Mouse (Mus musculus) thymus, postnatal 36 days (tissue): ENCODE measurements around the gene Il11.
A peak's percentile ranks its signal among the peaks of the same experiment; 100 is the strongest.
"Not testable (repeated sequence)": the region's sequence is repeated elsewhere in the genome, so short reads cannot be mapped to it uniquely, and the experiment has no call there.

Source experiments
- DNase-seq, 2 experiments: peaks; one replicate each; pipeline ENCODE4 v3.0.0; 2022; ENCODE audit warnings: mixed read lengths in 2 of 2

Gene Il11

DNA sequence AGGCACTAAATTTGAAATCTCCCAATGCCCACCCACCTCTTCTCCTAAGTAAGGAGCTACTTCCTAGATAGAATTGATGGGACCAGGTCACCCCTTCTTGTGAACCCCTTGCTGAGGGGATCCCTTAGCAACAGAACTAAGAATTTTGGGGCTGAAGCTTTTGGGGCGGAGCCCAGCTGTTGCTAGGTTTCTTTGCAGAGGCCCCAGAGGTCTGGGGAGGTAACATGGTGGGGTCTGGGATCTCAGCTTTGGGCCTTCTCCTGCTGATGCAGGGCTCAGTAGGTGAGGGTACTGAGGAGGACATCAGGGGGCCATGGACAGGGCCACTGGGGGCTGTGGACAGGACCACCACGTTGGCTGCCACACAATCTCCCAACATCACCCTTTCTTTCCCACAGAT, at the start of gene Il11, which contains the start of gene Tmem190:
TSS of gene Il11 (minus strand) at position 101 of the 400 bp plus-strand sequence.
TSS of gene Tmem190 (plus strand) at position 179 of the 400 bp plus-strand sequence.
- no peak for DNase-seq

DNA sequence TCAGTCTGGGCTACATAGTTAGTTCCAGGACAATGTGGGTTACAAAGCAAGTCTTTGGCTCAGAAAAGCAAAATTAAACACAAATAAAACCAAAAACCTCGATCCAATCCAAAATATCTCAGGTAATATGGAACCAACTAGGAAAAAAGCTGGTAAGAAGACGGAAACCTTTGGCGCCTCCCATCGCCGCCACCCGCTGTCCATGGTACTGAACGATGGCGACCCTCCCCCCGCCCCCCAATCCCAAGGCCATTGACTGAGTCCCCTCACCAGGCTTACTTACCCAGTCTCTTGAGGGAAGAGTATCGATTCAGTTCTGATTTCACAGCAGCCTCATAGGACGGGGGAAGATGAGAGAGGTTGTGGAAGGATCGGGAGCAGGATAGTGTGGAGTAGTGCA, 47.8 kb upstream of the Il11 start:
- DNase-seq, result no peak

DNA sequence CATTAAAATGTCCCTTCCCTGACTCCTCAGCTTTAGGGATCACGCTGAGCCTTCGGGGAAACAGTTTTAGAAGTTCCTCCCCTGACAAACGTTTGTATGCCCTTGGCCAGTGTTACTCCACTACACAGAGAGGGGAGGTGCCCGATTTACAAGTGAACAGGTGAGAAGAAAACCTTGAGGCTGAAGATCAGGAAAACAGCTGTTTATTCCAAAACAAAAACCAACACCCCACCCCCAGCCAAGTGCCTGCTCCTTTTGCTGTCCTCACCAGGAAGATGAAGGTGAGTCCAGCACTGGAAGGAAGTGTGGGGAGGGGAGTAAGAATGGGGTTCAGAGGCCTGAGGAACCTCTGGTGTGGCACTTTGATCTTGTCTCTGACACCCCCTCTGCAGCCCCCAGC, 42.7 kb upstream of the Il11 start:
- no peak for DNase-seq

DNA sequence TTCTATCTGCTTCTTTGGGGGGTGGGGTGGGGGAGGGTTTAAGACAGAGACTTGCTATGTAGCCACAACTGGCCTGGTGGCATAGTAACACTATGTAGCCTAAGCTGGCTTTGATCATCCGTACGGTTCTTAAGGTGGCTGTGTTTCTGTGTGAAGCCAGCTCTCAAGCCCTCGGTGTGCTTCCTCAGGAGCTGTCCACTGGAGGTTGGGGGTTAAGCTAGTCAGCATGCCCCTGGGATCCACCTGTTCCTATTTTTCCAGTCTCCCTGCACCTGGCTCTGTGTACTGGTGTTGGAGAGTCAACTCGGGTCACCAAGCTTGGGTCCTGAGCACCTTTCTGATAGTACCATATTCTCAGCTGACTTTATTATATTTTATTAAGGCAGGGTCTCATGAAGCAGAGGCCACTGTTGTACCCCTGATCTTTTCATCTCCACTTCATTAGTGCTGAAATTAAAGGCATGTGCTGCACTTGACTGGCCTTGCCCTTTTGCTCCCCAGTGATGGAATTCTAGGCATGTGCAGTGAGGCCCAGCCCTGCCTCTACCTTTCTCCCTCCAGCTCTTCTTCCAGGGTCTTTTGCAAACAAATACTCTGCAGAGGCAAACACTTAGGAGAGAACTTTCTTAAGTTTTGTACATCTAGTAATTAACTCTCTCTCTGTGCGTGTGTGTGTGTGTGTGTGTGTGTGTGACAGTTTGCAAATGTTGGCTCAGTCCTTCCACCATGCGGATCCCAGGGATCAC, 39.7 kb upstream of the Il11 start:
- no peak for DNase-seq

DNA sequence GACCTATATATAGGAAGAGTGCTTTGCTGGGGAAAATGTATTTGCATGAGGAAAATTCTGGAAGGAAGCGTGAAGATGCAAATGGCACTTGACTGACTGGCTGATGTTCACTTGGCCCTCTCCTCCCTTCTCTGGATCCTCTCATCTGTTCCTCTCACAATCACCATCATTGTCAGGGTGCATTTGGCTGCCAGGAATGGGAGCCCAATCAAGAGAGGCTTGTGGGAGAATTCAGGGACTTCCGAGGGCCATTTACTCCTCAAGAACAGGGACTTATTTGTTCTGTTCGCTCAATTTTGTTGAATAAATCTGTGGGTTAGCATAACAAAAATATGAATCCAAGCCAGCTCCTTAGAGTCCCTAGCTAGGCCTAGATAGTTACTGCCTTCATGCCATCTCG, 39.0 kb upstream of the Il11 start:
- no peak for DNase-seq

DNA sequence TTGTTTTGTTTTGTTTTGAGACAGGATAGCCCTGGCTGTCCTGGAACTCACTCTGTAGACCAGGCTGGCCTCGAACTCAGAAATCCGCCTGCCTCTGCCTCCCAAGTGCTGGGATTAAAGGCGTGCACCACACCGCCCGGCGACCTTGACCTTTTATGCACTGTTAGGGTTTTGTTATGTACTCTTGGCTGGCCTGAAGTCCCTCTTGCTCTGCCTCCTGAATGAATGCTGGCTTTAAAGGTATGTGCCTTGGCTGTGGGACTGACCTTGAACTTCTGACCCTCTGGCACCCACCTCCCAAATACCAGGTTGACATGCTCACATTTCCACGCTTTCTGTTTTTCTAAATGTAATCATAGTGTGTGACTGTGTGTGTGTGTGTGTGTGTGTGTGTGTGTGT, 38.3 kb upstream of the Il11 start:
- not testable (repeated sequence) for DNase-seq

DNA sequence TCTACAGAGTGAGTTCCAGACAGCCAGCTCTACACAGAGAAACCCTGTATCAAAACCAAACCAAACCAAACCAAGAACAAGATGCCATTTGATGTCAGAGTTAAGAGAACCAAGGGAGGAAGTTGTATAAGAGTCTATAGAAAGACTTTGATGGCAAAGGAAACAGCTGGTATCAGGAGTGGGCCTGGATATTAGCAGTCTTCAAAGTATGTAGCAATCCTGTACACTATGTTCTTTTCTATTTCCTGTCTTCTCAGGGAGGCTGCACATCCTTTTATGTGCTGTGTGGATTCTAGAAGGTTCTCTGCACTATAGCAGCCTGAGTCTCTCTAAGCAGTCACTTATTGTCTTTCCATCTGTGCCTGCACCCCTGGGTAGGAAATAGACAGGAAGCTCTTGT, 33.9 kb upstream of the Il11 start:
- peak; percentile 15 to 19 for DNase-seq

DNA sequence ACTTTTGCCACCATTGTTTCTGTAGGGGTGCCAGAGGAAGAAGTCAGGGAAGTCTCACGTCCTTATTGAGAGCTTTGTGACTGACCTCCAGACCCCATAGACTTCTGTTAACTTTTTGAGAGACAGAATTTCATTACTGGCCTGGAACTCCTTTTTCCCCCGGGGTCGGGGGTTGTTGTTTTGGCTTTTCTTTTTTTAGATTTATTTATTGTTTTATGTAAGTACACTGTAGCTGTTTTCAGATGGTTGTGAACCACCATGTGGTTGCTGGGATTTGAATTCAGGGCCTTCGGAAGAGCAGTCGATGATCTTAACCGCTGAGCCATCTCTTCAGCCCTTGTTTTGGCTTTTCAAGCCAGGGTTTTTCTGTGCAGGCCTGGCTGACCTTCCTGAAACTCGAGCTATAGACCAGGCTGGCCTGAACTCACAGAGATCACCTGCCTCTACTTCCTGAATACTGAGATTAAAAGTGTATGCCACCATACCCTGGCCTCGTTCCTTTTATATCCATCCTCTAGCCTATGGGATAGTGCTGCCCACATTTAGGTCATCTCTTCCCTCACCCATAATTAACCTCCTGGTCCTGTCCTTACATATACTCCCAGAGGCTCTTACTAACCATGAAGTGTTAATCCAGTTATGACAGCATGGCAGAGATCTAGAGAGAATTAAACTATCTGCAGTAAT, 30.6 kb upstream of the Il11 start:
- peak in 1 of 2 experiments; percentile 12 for DNase-seq

DNA sequence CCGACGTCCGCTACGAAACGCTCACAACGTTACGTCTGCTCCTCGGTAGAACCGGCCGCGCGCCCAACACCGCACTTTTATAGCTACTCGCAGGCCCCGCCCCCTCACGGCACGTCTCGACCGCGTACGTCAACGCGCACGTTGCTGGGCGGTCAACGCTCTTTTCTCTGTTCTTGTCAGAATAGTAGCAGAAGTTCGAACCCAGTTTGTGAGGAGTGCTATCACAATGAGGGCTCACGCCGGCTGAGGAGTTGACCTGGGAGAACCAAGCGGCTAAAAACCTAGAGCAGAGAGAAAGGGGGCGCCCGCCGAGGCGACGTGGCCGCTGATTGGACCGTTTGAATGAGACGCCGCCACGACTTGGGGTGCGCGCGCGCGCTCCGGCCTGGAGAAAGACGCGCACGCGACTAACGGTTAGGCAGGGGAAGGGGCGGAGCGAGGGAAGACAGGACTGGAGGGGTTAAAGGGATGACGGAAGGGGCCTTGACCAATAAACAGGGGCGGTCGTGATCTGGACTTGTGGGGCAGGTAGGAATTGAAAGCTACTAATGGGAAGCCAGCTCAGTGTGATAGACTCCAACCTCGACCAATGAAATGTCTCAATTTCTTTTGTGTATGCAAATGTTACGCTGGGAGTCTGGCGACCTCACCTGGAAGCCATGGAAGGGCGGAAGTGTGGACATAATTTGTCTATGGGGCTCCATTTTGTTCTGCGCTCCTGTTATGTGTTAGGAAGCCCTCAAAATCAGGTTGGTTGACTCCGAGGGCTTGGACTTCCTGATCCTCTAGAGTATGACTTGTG, 29.8 kb upstream of the Il11 start, which contains the start of gene Ube2s:
TSS of gene Ube2s (minus strand) at position 288 of the 802 bp plus-strand sequence.
- peak; percentile 98 to 99 for DNase-seq

DNA sequence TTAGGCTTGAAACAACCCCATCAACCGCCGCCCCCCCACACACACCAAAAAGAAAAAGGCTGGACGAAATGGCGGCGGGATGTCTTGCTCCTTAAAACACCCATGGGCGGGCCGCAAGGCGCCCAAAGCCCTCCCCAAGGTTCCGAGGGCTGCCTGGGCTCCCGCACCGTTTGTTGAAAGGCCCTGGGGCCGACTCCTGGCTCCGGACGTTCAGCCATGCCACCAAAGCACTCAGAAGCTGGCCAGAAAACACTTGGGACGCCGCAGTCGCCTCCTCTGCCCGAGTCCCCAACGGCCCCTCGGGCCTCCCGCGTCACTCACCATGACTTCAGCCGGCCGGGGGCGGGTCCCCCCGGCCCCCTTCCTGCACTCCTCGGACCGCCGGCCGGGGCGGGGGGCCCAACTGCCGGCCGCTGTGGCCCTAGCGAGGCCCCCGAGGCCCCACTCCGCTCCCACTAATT, 29.2 kb upstream of the Il11 start:
- DNase-seq, result no peak

DNA sequence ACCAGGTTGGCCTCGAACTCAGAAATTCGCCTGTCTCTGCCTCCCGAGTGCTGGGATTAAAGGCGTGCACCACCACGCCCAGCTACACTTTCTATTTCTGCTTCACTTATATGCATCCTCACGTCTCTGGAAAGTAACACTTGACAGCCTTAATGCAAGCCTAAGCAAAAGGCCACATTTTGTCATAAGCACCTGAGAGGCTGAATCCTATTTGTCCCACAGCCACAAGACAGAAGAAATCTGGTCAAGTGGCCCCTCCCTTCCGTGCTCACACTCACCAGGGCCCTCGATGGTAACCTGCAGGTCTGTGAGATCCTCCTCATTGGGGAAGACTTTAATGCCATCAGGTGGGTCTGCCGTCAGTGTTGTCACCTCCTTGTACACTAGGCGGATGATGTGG, 28.5 kb upstream of the Il11 start:
- DNase-seq, result not testable (repeated sequence)

DNA sequence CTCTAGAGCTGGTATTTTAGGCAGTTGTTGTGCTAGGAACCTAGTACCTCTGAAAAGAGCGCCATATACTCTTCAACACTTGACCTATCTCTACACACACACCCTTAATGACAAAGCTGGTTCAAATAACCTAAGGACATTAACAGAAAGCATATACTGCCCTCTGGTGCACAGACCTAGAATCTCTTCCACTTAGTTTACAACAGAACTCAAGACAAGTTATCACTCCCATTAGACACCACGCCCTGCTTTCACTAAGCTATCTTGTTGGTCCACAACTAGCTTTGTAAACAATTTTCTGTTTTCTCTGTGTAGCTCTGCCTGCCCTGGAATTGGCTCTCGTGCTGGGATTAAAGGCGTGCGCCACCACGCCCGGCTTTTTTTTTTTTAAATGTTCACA, 24.1 kb upstream of the Il11 start:
- DNase-seq, result no peak

DNA sequence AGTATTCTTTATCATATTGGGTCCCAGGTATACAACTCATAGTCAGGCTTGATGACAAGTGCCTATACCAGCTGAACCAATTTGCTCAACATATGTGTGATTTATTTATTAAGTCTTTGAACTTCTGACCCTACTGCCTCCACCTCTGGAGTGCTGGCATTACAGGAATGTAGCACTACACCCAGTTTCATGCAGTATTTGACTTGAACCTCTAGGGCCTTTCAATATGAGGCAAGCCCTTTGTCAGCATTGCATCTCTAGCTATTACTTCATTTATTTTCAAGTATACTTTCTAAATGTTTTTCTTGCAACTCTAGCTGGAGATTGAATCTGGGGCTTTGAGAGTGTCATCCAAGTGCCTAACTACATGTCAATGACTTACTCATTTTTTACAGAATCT, 19.6 kb upstream of the Il11 start:
- DNase-seq, result no peak

DNA sequence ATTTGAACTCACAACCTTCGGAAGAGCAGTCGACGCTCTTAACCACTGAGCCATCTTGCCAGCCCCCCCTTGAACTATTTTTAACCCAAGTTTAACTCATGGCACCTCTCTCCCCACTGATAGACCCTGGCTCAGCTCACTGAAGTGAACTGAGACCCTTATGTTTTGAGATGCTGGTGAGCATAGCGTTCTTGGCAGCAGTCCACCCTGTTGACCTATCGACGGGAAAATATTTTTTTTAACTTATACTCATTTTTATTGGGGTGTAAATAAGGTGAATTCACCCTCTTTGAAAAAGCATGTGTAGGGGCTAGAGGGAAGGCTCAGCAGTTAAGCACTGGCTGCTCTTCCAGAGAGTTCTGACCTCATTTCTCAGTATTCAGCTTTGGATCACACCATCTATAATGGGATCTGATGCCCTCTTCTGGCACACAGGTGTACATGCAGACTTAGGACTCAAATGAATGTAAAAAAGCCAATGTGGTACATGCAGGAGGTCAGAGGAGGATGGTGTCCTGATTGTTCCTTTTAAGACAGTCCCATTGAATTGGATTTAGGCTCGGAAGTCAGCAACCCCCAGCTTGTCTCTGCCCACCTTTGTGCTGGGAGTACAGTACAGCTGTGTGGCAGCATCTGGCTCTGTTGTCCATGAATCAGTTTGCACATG, 13.2 kb upstream of the Il11 start:
- no peak for DNase-seq

DNA sequence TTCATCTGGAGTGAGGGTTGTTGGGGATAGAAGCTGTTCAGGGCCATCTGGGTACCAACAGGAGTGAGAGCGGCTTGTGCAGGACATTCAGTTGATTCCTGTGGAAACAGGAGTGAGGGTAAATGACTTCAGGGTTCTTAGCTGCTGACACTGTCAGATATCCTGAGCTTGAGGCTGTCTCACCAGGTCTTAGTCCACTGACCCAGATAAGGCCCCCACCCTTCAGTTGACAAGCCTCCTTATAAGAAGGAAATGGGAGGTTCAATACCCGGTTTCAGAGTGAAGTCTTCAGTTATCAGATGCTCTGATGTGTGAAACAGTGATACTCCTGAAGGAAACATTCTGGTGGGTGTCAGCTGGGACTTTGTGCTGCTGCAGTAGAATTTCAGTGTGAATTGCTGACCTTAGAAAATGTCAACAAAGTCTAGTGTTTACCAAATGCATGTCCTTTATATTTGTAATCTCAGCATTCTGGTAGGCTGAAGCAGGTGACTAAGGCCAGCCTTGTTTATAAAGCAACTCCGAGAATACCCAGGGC, 12.0 kb upstream of the Il11 start:
- DNase-seq, result no peak

DNA sequence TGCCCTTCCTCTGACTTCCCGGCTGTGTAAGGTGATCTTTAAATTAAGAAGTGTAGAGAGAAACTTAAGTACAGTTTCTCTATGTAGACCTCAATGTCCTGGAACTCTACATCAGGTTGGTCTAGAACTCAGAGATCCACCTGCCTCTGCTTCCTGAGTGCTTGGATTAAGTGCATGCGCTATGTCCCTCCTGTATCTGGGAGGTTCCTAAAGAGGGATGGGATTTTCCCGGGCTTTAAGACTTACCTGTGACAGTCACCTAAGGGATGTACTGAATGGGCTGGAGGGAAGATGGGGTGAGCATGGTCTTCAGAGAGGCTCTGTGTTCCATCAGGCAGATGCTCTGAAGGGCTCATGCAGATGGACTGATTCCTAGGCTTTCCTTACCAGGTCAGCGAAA, 11.0 kb upstream of the Il11 start:
- DNase-seq, result no peak

DNA sequence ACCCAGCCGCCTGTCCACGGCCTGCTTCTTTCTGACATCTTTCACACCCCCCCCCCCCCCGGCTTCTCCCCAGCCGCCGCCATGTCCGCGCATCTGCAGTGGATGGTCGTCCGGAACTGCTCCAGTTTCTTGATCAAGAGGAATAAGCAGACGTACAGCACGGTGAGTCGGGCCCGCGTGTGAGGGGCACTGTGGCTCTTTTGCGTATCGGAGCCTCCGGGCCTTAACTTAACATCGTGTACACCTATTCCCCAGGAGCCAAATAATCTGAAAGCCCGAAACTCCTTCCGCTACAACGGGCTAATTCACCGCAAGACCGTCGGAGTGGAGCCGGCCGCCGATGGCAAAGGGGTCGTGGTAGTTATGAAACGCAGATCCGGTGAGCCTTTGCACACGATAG, 10.6 kb upstream of the Il11 start:
- not testable (repeated sequence) for DNase-seq

DNA sequence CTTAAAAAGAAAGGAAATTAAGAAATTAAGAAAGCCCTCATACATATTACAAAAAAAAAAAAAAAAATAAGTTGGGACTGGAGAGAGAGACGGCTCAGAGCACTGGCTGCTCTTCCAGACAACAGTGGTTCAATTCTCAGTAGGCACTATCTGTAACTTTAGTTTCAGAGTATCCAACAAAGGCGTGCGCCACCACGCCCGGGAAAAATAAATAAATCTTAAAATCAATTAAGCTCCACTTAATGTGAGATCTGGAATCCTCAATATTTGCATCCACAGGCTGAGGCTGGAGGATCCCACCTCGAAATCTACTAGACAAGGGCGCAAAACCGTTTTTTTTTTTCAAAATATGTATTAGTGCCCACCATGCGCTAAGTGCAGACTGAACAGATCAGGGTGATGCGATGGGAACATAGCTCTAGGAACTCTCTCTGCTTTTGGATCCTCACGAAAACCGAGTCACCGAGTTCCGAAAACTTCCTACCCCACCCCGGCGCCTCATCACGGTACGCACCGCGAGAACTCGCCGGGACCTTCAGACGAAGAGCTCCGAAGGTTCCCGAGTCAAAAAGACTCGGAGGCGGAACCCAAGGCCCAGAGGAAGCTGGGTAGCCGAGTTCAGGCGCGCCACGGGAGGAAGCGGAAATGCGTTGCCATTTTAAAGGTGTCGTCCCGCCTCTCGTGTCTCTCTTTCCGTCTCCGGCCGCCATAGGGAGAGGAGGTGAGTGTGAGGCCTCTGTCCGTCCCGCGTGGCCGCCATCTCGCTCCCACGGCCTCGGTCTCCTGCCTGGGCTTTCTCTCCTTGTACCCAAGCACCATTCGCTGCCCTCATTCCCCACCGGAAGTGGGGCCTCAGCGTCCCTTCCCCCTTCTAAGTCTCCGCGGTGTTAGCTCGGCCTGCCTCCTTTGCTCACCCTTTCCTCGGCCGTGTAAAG, 9.9 kb upstream of the Il11 start, which contains the start of gene Rpl28:
TSS of gene Rpl28 (plus strand) at position 597 of the 935 bp plus-strand sequence.
- peak; percentile 91 to 95 for DNase-seq

DNA sequence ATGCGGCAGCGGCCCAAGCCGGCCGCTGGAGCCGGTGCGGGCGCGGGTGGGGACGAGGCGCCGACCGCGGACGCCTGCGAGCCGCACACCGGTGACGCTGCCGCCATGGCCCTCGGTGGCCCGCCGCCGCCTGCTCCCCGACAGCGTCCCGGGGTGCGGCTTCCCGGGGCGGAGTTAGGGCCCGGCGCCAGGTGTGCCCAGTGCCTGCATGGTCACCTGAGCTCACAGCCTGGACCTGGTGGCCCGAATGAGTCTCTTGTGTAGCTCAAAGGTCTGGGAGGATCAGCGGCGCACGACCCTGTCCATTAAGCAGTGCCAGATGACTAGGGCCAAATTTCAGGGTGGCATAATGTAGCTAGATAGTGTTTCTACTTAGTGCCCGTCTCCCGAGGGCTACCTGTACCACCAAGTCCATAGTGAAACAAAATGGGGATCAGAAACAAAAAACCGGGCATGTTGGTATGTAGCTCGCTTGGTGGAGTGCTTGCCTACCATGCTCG, 6.8 kb upstream of the Il11 start, which contains the start of gene Tmem238:
TSS of gene Tmem238 (minus strand) at position 221 of the 500 bp plus-strand sequence.
- DNase-seq, result peak; percentile 19 to 32

DNA sequence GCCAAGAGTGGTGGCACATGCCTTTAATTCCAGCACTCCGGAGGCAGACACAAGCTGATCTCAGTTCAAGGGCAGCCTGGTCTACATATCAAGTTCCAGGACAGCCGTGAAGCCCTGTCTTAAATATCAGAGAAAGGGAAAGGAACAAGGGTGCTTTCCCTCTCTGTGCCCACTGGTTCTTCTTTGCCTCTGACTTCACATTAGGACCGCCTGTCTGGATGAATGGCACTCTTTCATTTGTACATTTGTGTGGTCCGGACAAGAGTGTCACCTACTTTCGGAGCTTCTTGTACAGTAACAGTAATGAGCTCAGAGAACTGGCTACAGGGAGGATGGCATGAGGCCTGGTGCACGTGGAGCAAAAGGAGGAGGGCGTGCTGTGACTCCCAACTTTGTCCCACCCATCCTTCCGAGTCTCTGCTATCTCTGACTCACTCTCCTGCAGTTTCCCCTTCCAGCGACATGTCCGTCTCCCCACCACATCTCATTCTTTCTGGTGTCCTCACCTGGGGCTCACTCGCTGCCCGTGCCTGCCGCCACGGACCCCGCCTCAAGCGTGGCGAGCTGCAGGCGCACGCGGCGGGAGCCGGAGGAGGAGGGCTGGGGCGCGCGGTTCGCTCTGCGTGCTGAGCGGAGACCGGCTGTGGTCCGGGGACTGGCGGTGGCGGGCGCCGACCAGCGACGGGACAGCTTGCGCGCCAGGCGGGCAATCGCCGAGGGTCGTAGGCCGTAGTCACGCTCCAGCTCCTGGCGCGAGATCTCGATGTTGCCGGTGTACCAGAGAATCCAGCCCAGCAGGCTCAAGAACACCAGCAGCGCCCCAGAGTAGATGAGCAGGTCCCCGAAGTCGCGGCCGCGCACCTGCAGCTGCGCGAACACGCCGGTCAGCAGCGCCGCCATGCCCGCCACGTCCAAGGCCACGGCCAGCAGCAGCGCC, 6.1 kb upstream of the Il11 start:
- DNase-seq, result peak; percentile 38 to 39
